Mouse (Mus musculus): ENCODE measurements around the gene Clec11a. TPM values are rescaled to one million over a fixed set of nuclear protein-coding genes. Genes with fewer than 3 reads are reported as not detected.
"Not testable (repeated sequence)": the region's sequence is repeated elsewhere in the genome, so short reads cannot be mapped to it uniquely, and the experiment has no call there.

Clec11a gene
- polyA plus RNA-seq, 1 experiment from 2014 or later, result 2.9 TPM

- H3K9ac ChIP-seq, result peak overlapping the region; percentile 88
- no peak for ATAC-seq (ENCODE audit: low FRiP score)
- 89% methylated on average over 14 of the region's 14 CpGs for WGBS
- peaks cover 18% of the 10 kb centered on the region for H3K4me1 ChIP-seq
- H3K9me3 ChIP-seq, result no peaks in the 10 kb centered on the region
- peaks cover 23% of the 10 kb centered on the region for H3K27me3 ChIP-seq
- peak overlapping the region; percentile 97 for H3K27ac ChIP-seq
- peak overlapping the region; percentile 67 for H3K4me3 ChIP-seq (replicated peaks)
- H3K36me3 ChIP-seq (replicated peaks), result no peaks in the 10 kb centered on the region
- peak overlapping the region; percentile 76 for H3K4me2 ChIP-seq
These were observed 3.1 kb downstream of the Clec11a start for GRCm38 (mm10) chr7:44303346-44304340.

GRCm38 (mm10) chr7:44297501-44297900, 9.2 kb downstream of the Clec11a start:
- not testable (repeated sequence) for H3K36me3 ChIP-seq (replicated peaks); H3K4me2 ChIP-seq; ATAC-seq (ENCODE audit: low FRiP score); H3K27me3 ChIP-seq; H3K9me3 ChIP-seq; H3K27ac ChIP-seq; H3K9ac ChIP-seq; H3K4me3 ChIP-seq (replicated peaks); H3K4me1 ChIP-seq
- 93% methylated on average over 2 of the region's 2 CpGs for WGBS

GRCm38 (mm10) chr7:44291418-44291817, 15.3 kb downstream of the Clec11a start:
- H3K27me3 ChIP-seq, result 0 out of 2 replicates have a peak, but pooled peaks cover 2% of the 10 kb centered on the region
- H3K9me3 ChIP-seq, result 0 out of 2 replicates have a peak, but pooled peaks cover 5% of the 10 kb centered on the region
- no peak overlapping the region for H3K27ac ChIP-seq
- H3K4me1 ChIP-seq, result no peaks in the 10 kb centered on the region
- no peak overlapping the region for H3K4me2 ChIP-seq
- H3K4me3 ChIP-seq (replicated peaks), result no peak overlapping the region
- no peak for ATAC-seq (ENCODE audit: low FRiP score)
- no peak overlapping the region for H3K9ac ChIP-seq
- 53% methylated on average over 4 of the region's 4 CpGs for WGBS
- H3K36me3 ChIP-seq (replicated peaks), result no peaks in the 10 kb centered on the region

GRCm38 (mm10) chr7:44290986-44291385, 15.7 kb downstream of the Clec11a start:
- 86% methylated on average over 4 of the region's 4 CpGs for WGBS
- no peak overlapping the region for H3K4me3 ChIP-seq (replicated peaks)
- H3K27ac ChIP-seq, result no peak overlapping the region
- H3K27me3 ChIP-seq, result 0 out of 2 replicates have a peak, but pooled peaks cover 2% of the 10 kb centered on the region
- H3K9ac ChIP-seq, result no peak overlapping the region
- H3K4me1 ChIP-seq, result no peaks in the 10 kb centered on the region
- no peak for ATAC-seq (ENCODE audit: low FRiP score)
- 0 out of 2 replicates have a peak, but pooled peaks cover 5% of the 10 kb centered on the region for H3K9me3 ChIP-seq
- no peaks in the 10 kb centered on the region for H3K36me3 ChIP-seq (replicated peaks)
- H3K4me2 ChIP-seq, result no peak overlapping the region

GRCm38 (mm10) chr7:44287760-44288159, 18.9 kb downstream of the Clec11a start:
- Histone ChIP-seq H3K27me3 (peaks cover 2% of the 10 kb centered on the region; the same call in 1 of the 2 replicates), H3K4me2 (no peak overlapping the region), H3K9me3 (no peaks in the 10 kb centered on the region), H3K4me3 (replicated peaks) (no peak overlapping the region), H3K9ac (no peak overlapping the region), H3K4me1 (no peaks in the 10 kb centered on the region), H3K27ac (no peak overlapping the region), H3K36me3 (replicated peaks) (no peaks in the 10 kb centered on the region)
- 73% methylated on average over 7 of the region's 7 CpGs for WGBS
- ATAC-seq (ENCODE audit: low FRiP score), result no peak

GRCm38 (mm10) chr7:44281586-44281985, 25.1 kb downstream of the Clec11a start:
- 70% methylated on average over 7 of the region's 7 CpGs for WGBS
- ATAC-seq (ENCODE audit: low FRiP score), result no peak

GRCm38 (mm10) chr7:44280959-44281358, 25.7 kb downstream of the Clec11a start:
- Histone ChIP-seq H3K9me3 (no peaks in the 10 kb centered on the region), H3K27me3 (peaks cover 8% of the 10 kb centered on the region; the same call in 1 of the 2 replicates), H3K4me1 (peaks cover 6% of the 10 kb centered on the region; the same call in 1 of the 2 replicates), H3K27ac (no peak overlapping the region), H3K36me3 (replicated peaks) (no peaks in the 10 kb centered on the region), H3K4me3 (replicated peaks) (no peak overlapping the region), H3K9ac (no peak overlapping the region), H3K4me2 (no peak overlapping the region)
- ATAC-seq (ENCODE audit: low FRiP score), result no peak
- WGBS, result 73% methylated on average over 1 of the region's 1 CpGs

More at GRCm38 (mm10) chr7:44281586-44281985, 25.1 kb downstream of the Clec11a start:
- Histone ChIP-seq H3K4me1 (peaks cover 6% of the 10 kb centered on the region; the same call in 1 of the 2 replicates), H3K36me3 (replicated peaks) (no peaks in the 10 kb centered on the region), H3K4me3 (replicated peaks) (no peak overlapping the region), H3K9me3 (no peaks in the 10 kb centered on the region), H3K27me3 (peaks cover 5% of the 10 kb centered on the region; the same call in 1 of the 2 replicates), H3K27ac (no peak overlapping the region), H3K9ac (no peak overlapping the region), H3K4me2 (no peak overlapping the region)

- H3K9me3 ChIP-seq, result no peaks in the 10 kb centered on the region
- H3K4me1 ChIP-seq, result peaks cover 6% of the 10 kb centered on the region; the same call in 1 of the 2 replicates
- WGBS, result 48% methylated on average over 2 of the region's 2 CpGs
- ATAC-seq (ENCODE audit: low FRiP score), result no peak
- H3K4me3 ChIP-seq (replicated peaks), result no peak overlapping the region
- no peak overlapping the region for H3K9ac ChIP-seq
- no peaks in the 10 kb centered on the region for H3K36me3 ChIP-seq (replicated peaks)
- H3K27me3 ChIP-seq, result peaks cover 24% of the 10 kb centered on the region
- H3K4me2 ChIP-seq, result no peak overlapping the region
- H3K27ac ChIP-seq, result no peak overlapping the region
These were observed 29.5 kb downstream of the Clec11a start for GRCm38 (mm10) chr7:44277250-44277622.

- Histone ChIP-seq H3K4me2 (no peak overlapping the region), H3K4me3 (replicated peaks) (no peak overlapping the region), H3K9me3 (no peaks in the 10 kb centered on the region), H3K9ac (no peak overlapping the region), H3K36me3 (replicated peaks) (no peaks in the 10 kb centered on the region), H3K27me3 (peaks cover 24% of the 10 kb centered on the region), H3K4me1 (peaks cover 2% of the 10 kb centered on the region; the same call in 1 of the 2 replicates), H3K27ac (no peak overlapping the region)
- 77% methylated on average over 10 of the region's 10 CpGs for WGBS
- no peak for ATAC-seq (ENCODE audit: low FRiP score)
These were observed 30.0 kb downstream of the Clec11a start for GRCm38 (mm10) chr7:44276461-44277249.

- H3K36me3 ChIP-seq (replicated peaks), result no peaks in the 10 kb centered on the region
- no peak overlapping the region for H3K27ac ChIP-seq
- H3K4me2 ChIP-seq, result no peak overlapping the region
- H3K4me3 ChIP-seq (replicated peaks), result no peak overlapping the region
- no peaks in the 10 kb centered on the region for H3K4me1 ChIP-seq
- H3K27me3 ChIP-seq, result peaks cover 26% of the 10 kb centered on the region
- no peak overlapping the region for H3K9ac ChIP-seq
- no peak for ATAC-seq (ENCODE audit: low FRiP score)
- 79% methylated on average over 3 of the region's 3 CpGs for WGBS
- H3K9me3 ChIP-seq, result no peaks in the 10 kb centered on the region
These were observed 31.2 kb downstream of the Clec11a start for GRCm38 (mm10) chr7:44275546-44275945.

- H3K4me3 ChIP-seq (replicated peaks), result no peak overlapping the region
- no peak overlapping the region for H3K9ac ChIP-seq
- no peak overlapping the region for H3K4me2 ChIP-seq
- H3K27ac ChIP-seq, result no peak overlapping the region
- no peaks in the 10 kb centered on the region for H3K4me1 ChIP-seq
- no peaks in the 10 kb centered on the region for H3K9me3 ChIP-seq
- peaks cover 30% of the 10 kb centered on the region for H3K27me3 ChIP-seq
- 45% methylated on average over 11 of the region's 11 CpGs for WGBS
- H3K36me3 ChIP-seq (replicated peaks), result no peaks in the 10 kb centered on the region
- ATAC-seq (ENCODE audit: low FRiP score), result no peak
These were observed 32.6 kb downstream of the Clec11a start for GRCm38 (mm10) chr7:44274096-44274495.

GRCm38 (mm10) chr7:44273446-44273845, 33.3 kb downstream of the Clec11a start:
- Histone ChIP-seq H3K27me3 (peaks cover 32% of the 10 kb centered on the region), H3K4me3 (replicated peaks) (no peak overlapping the region), H3K4me2 (no peak overlapping the region), H3K27ac (no peak overlapping the region), H3K9me3 (no peaks in the 10 kb centered on the region), H3K36me3 (replicated peaks) (no peaks in the 10 kb centered on the region), H3K4me1 (no peaks in the 10 kb centered on the region), H3K9ac (no peak overlapping the region)
- ATAC-seq (ENCODE audit: low FRiP score), result no peak
- WGBS, result 56% methylated on average over 7 of the region's 7 CpGs

All from forebrain, embryonic 12.5 days (tissue).